In the genomic region with DNA sequence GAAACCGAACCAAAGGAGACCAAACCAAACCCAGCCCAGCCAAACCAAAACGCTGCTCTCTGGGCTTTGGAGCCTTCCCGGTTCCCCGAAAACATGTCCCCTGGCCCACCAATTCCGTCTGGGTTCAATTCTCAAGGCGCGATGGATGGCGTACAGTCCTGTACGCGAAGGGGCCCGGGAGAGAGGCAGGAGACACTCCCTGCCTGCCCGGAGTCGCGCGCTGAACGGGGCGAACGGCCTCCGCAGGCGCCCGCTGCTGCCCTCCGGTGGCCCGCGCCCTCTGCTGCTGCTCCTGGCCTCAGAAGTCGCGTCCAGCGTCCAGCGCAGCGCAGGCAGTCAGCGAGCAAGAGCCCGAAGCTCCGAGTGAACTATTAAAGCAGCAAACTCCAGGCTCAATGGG, we compare ENCODE assay signal across 25 mouse cellular contexts. TPM values are rescaled to one million over a fixed set of nuclear protein-coding genes. Genes with fewer than 3 reads are reported as not detected.
"Had no signal": no experiment of that assay in that cellular context is flagged by ENCODE, and none has a peak within 500 bp of the region (broad histone marks: within the 10 kb centered on the region; RNA-seq: fewer than 3 reads in every experiment).

Gm13290 (plus strand) TSS at position 301 of the 400 bp plus-strand sequence.

RNA-seq across cellular contexts. Expression of gene Gm13290, which starts in this region (rescaled TPM):
- total RNA-seq: common myeloid progenitor, adult 5-6 weeks; forebrain, postnatal 0 days; gastrocnemius, adult 18-20 months; gastrocnemius, adult 2 months; gastrocnemius, adult 8-10 months; gastrocnemius, postnatal 10 days; gastrocnemius, postnatal 14 days; gastrocnemius, postnatal 25 days; gastrocnemius, postnatal 36 days; gastrocnemius, postnatal 4 days; granulocyte monocyte progenitor cell, adult 5-6 weeks; heart, adult 18-20 months; heart, adult 2 months; heart, adult 8-10 months had no signal
- polyA plus RNA-seq: cortical plate, adult 2 months; embryonic facial prominence, embryonic 10.5 days; embryonic facial prominence, embryonic 14.5 days; erythroblast, embryonic 14.5 days; forebrain, embryonic 12.5 days; forebrain, embryonic 13.5 days; forebrain, embryonic 14.5 days; forebrain, embryonic 15.5 days; forebrain, embryonic 16.5 days; forebrain, postnatal 0 days; frontal cortex, adult 2 months; gonadal fat pad, adult 2 months; heart, adult 2 months had no signal
